Mouse (Mus musculus): ENCODE results near the gene Mroh9.

Mroh9 gene

DNA sequence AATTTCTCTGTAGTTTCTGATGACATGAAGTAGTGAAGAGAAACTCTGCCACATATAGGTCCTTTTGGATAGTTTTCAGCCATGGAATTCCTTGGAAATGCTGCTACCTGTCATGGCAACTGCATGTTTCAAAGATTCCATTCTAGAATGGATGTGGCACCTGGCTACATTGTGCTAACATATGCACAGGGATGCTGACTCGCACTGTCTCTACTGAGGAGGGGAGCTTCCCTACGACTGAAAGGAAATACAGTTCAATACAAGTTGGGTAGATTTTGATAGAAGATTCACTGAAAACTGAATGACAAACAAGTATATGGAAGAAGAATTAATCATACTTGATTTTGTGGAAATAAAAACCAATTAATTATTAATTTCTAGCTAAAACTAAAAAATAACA, at the start of gene Mroh9:
TSS of gene Mroh9 (minus strand) at position 101 of the 400 bp plus-strand sequence.
- ChIA-PET CTCF (no interaction called here), POLR2A (no interaction called here)

GRCm38 (mm10) chr1:163129976-163130375, 44.5 kb upstream of the Mroh9 start:
- POLR2A ChIA-PET: no interaction called here

GRCm38 (mm10) chr1:163129129-163129900, 43.8 kb upstream of the Mroh9 start:
- ChIA-PET POLR2A (no interaction called here), CTCF (no interaction called here)

More at GRCm38 (mm10) chr1:163129976-163130375, 44.5 kb upstream of the Mroh9 start:
- CTCF ChIA-PET: no interaction called here

DNA sequence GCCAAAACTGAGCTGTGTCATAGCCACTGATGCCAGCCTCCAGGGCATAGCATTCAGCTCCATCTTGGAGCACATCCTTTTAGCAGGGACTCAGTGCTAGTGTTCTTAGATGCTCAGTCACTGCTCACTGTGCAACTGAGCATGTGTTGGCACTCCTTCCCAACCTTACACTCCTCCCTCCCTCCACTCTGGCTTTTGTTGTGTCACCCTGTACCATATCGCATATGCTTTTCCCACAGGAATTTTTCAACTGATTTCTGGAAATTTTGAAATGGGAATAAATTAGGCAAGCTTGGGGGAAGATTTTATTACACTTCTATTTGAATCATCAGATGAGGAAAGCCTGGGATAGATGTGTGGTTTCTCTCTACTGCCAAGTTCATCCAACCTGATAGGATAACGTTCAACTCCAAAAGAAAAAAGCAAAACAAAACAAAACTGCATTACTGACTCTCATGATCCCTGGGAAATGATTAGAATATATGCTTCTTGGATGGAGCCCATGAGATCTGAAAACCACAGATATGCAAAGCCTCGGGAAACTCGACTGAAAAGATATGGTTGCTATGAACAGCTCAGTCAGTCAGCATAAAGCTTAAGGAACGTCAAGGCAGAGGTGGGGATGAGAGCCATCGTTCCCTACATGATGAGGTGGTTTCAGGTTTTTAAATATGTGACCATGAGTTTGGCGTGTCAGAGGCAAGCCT, 40.9 kb upstream of the Mroh9 start:
- CTCF ChIA-PET: interaction anchor here in 1 of 4 experiments (0.7 kb wide), 1 partner anchor 175 kb away, joined by 7 read pairs; no protein-coding TSS in a partner anchor
- POLR2A ChIA-PET: no interaction called here

DNA sequence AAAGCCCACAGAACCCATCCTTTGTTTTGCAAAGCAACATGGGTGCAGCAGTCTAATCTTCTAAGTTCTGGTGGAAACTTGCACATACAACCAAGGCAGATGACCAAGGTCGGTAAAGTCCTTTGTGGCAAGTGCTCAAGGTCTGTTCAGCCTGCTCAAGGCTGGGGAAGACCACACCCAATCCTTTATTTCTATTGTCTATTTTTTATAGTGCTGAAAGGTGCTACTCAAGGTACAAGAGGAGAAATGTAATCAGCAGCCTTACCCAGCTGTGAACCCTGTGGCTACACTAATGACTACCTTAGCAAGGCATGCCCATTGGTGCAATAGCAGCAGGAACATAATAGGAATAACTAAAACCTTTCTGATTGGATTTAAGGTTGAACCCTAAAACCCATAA, 36.9 kb upstream of the Mroh9 start:
- CTCF ChIA-PET: no interaction called here
- POLR2A ChIA-PET: no interaction called here

DNA sequence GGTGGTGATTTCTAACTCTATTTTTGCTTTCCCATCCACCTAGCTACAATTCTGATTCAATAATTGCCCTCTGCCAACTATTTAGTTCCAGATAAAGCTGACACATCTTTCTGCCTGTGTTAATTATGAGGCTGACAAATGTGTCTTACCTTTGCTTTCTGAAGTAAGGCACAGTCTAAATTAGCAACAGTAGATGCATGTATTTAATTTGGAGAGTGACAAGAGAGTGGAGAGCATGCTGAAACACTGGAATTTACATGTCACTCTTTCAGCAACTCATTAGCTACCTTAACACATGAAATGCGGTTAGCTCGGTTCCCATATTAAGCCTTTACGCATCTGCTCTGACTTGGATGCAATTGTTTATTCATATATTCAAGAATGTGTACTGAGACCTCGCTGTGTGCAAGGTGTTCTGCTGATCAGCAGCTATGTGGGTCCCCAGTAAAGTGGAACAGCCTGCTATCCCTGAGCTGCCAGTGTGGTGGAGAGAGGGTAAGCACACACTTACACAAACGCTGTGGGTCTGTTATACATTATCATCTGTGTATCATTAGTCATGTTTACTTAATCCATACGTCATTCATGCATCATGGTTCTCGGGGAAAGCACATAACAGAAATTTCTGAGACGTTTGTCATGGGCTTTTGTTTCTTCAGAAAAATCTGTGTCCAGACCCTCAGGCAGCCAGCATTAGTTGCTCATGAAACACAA, 28.1 kb upstream of the Mroh9 start:
- ChIA-PET CTCF (no interaction called here), POLR2A (interaction anchor here in 1 of 4 experiments (0.5 kb wide), 1 partner anchor 22 kb away, joined by 3 read pairs; no protein-coding TSS in a partner anchor)

DNA sequence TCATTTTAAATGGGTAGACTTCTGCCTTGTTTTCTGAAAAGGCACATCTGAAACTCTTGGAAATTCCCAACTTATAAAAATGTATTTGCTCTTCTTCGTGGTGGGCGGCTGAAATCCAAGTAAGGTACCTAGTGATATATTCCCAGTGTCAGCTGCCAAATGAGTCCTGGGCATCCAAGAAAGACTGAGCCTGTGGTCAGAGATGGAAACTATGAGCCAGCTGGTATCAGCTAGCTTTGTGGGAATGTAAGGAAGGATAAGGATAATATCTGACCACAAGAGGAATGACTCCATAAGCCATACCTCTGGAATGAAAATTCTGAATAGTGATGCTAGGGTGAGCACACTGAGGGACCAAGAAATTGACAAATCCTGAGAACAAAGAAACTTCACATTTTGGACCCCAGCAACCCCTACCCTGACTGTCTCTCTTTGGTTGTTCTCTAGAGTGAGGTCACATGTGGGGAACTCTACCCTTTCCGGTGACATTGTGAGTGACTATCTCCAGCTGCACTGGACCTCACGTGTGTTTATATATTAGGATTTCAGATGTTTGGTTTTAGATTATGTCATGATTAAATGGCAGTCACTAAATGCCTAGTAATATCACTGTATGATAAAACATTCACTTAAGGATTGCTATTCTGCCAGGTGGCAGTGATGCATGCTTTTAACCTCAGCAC, 27.2 kb upstream of the Mroh9 start:
- POLR2A ChIA-PET: no interaction called here
- CTCF ChIA-PET: interaction anchor here in 1 of 4 experiments (0.7 kb wide), 1 partner anchor 30 kb away, joined by 11 read pairs; no protein-coding TSS in a partner anchor

GRCm38 (mm10) chr1:163104960-163105359, 19.5 kb upstream of the Mroh9 start:
- CTCF ChIA-PET: no interaction called here

DNA sequence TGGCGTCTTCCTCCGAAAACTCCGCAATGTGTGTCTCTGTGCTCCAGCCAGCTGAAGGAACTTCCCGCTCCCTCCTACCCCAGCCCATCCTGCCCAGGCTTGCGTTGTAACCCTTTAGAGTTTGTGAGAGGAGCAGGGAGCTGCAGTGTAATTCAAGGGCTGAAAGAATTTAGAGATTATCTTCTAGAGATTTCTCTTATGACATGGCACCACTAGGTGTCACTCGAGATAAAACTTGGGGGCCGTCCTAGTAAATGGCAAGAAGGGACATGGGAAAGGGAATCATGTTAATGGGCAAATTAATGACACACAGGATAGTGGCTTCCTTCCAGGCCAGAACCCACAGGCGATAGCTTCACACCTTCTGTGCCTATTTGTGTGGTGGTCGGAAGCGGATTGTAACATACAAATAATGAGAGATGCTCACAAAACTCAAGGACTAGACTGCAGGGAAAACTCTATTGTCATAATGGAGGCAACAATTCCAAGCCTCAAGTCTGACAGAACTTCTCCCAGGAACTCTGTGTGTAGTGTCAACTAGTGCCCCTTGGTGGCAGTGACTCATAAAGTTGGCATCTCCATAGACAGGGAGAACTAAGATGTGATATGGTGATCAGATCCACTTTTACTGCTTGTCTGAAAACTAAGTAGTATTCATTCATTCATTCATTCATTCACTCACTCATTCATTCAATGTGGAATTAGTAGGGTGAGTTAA, 6.1 kb upstream of the Mroh9 start:
- ChIA-PET CTCF (no interaction called here), POLR2A (no interaction called here)

More at GRCm38 (mm10) chr1:163104960-163105359, 19.5 kb upstream of the Mroh9 start:
- POLR2A ChIA-PET: interaction anchor here in 1 of 4 experiments (0.5 kb wide), 1 partner anchor 41 kb away, joined by 3 read pairs; no protein-coding TSS in a partner anchor

- ChIA-PET CTCF (interaction anchor here in 3 of 4 experiments (0.6 to 1.4 kb wide), 16 partner anchors 8 to 538 kb away, joined by 3 to 13 read pairs (median 3); no protein-coding TSS in a partner anchor), POLR2A (no interaction called here)
Measured at GRCm38 (mm10) chr1:163070502-163070901, 15.0 kb downstream of the Mroh9 start.

DNA sequence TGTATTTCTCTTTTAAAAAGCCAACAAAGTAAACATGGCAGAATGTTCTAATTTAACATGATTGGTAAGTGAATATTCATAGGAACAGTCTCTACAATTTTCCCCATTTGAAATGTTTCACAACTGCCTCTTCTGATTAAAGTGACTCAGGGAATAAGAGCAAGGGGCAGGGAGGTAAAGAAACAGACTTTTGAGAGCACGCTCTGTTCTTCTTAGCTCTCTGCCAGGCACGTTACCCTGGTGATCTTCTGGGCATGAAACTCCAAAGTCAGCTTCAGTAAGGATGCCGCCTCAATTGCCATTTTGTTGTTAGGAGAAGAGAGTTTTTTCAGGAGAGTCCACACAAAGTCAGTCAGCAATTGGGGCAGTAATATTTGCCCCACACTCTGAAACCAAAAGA, 25.1 kb downstream of the Mroh9 start:
- POLR2A ChIA-PET: no interaction called here

DNA sequence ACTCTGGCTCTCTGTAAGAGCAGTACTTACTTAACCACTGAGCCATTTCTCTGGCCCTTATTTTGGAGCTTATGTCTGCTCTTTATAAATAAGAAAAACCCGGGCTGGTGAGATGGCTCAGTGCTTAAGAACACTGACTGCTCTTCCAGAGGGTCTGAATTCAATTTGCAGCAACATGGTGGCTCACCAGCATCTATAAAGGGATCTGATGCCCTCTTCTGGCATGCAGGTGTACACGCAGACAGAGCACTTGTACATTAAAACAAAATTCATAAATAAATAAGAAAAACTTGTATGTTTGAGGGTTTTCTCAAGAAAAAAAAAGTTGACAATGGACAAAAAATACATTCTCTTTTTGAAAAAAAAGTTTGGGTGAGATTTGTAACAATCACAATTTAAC, 28.1 kb downstream of the Mroh9 start:
- ChIA-PET POLR2A (no interaction called here), CTCF (no interaction called here)

More for the DNA sequence above, 25.1 kb downstream of the Mroh9 start:
- CTCF ChIA-PET: no interaction called here

- ChIA-PET CTCF (no interaction called here), POLR2A (no interaction called here)
Measured at GRCm38 (mm10) chr1:163055629-163056028, 29.8 kb downstream of the Mroh9 start.

GRCm38 (mm10) chr1:163023075-163023474, 62.4 kb downstream of the Mroh9 start:
- ChIA-PET POLR2A (no interaction called here), CTCF (no interaction called here)

DNA sequence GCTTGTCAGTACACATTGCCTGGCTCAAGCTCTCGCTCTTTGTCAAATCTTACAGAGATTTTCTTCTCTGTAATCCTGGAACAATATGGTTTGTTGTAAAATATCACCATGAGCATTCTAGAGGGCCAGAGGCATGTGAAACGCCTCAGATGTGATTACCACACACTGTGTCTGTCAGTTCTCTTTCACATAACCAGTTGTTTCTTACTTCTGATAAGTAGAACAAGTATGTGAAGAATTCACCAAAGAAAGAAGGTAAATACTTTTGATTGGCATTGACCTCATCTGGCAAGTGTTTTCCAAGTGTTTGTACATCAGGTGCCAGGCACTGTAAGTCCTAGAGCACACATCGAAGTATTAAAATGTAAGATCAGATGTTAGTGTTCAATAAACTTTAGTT, 76.2 kb downstream of the Mroh9 start:
- CTCF ChIA-PET: no interaction called here
- POLR2A ChIA-PET: no interaction called here

DNA sequence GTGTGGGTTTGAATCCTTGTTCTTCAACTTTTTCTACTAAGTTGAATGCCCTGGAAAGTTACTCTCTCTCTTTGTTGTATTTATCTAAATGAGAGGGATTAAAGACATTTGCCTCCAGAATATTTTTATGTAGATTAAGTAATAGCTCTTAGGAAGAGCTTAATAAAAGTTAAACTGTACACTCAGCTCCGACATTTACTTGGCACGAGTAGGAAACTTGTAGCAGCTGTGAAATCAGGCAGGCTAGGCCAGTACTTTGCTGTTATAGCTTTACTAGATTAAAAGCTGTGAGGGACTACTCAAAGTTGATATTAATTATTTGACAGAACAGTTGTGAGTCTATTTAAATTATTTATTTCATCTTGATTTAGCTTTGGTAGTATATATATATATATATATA, 82.0 kb downstream of the Mroh9 start:
- CTCF ChIA-PET: no interaction called here
- POLR2A ChIA-PET: no interaction called here

DNA sequence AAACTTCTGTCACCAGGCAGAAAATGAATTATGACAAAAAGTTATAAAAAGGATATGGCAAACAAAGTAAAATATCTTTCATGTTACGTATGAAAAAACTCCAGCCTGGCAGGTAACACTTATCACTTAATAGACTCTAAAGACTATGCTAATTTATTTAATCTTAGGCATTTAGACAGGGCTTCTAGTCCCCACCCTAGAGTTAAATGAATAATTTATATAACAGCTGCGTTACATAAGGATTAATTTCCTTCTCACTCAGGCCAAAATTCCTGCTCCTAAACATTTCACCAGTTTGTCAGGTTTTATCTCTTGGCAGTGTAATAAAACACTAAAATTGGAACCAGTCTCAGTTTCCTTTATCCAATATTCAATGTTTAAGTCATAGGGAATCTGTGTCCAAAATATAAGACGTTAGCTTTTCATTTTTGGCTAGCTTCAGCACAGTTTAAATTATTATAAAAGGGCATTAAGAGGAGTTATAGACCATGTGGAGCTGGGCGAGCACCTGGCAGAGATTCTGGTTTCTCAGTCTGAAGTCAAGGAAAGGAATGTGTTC, 84.1 kb downstream of the Mroh9 start:
- POLR2A ChIA-PET: no interaction called here
- CTCF ChIA-PET: no interaction called here

DNA sequence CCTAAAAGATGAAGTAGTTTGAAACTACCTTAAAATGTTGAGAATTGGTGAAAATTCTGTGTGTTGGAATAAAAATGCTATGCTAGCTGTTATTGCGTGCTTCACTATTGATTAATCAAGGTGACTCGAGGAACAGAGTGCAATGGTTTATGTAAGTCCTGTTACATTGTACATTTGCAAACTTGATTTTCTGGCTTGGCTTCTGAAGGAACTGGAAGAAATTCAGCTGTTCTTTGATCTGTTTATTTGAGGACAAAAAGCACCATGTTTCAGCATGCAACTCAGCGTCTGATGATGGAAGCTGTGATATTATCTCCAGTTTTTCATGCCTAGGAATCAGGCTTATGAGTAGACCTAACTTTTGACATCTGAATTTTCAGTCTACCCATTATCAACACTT, 97.9 kb downstream of the Mroh9 start:
- ChIA-PET CTCF (no interaction called here), POLR2A (no interaction called here)

DNA sequence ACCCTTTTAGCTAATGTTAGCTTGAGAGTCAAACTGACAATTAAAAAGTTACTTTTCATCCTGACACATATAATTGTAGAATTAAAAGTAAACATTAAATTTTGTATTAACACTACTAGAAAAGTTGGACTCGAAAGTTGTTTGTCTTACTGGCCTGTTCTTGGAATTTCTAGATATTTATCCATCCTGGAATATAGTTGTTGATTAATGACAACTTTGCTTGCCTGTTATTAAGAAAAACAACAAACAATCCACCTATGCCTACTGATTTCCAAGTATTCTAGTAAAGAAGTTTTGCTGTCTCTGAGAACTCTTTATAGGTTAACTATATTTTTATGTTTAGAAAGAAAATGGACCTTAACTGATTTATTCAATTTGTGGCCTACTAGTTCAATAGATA, 98.7 kb downstream of the Mroh9 start:
- CTCF ChIA-PET: no interaction called here
- POLR2A ChIA-PET: no interaction called here
